ENCODE assay signal across 8 mouse cellular contexts in the genomic region with DNA sequence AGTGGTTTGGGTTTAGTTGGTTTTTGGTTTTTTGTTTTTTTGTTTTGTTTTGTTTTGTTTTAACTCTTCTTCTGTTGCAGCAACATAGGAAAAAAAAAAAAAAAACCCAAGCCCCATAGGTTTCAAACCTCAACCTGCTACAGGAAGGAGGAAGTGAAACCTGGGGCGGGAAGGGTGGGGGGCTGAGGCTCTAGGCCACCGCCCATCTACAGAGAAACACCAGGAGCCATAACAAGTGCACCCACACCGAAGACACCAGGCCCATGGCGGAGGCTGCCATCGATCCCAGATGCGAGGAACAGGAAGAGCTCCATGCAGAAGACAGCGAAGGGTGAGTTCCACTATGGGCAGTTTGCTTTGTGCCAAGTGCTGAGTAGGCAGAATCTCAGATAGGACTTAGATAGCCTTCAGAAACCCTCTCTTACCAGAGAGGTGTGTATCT. TPM values are rescaled to one million over a fixed set of nuclear protein-coding genes. Genes with fewer than 3 reads are reported as not detected.
DNase-seq lines count a peak whose midpoint lies in the region; ATAC-seq and TF ChIP-seq lines count a peak whose summit lies in the region.

A gene (plus strand): TSS at position 174 of the 442 bp plus-strand sequence.

- H3K9me3 ChIP-seq in embryonic facial prominence, embryonic 10.5 days: no peaks in the 10 kb centered on the region
- H3K9me3 ChIP-seq in heart, embryonic 15.5 days (replicated peaks): no peaks in the 10 kb centered on the region
- no peaks in the 10 kb centered on the region for H3K9me3 ChIP-seq in lung, postnatal 0 days (ENCODE audit: low read length)
- H3K9me3 ChIP-seq in forebrain, embryonic 15.5 days: no peaks in the 10 kb centered on the region

- no peak for ATAC-seq in heart, embryonic 15.5 days (replicated peaks; ENCODE audit: insufficient number of reproducible peaks, insufficient read depth, low FRiP score, low read depth)
- ATAC-seq in lung, postnatal 0 days: no peak
- ATAC-seq in forebrain, embryonic 15.5 days (replicated peaks): no peak

- H3K36me3 ChIP-seq in embryonic facial prominence, embryonic 10.5 days (replicated peaks): no peaks in the 10 kb centered on the region
- H3K36me3 ChIP-seq in heart, embryonic 15.5 days: no peaks in the 10 kb centered on the region
- no peaks in the 10 kb centered on the region for H3K36me3 ChIP-seq in lung, postnatal 0 days (ENCODE audit: insufficient read depth, low read length)
- H3K36me3 ChIP-seq in forebrain, embryonic 15.5 days: no peaks in the 10 kb centered on the region

- peak; percentile 44 to 53 for DNase-seq in spleen, adult 18-20 months
- DNase-seq in spleen, postnatal 14 days (ENCODE audit: low spot score in 2 of 2): no peak
- DNase-seq in embryonic facial prominence, embryonic 10.5 days (ENCODE audit: low spot score): no peak
- DNase-seq in lung, postnatal 0 days (ENCODE audit: low spot score): no peak
- DNase-seq in layer of hippocampus, adult 2 months (ENCODE audit: low spot score in 2 of 2): no peak
- no peak for DNase-seq in MN1 (ENCODE audit: low spot score)

- H3K27me3 ChIP-seq in embryonic facial prominence, embryonic 10.5 days (replicated peaks; ENCODE audit: low read depth, poor library complexity, severe bottlenecking): no peaks in the 10 kb centered on the region
- no peaks in the 10 kb centered on the region for H3K27me3 ChIP-seq in heart, embryonic 15.5 days
- no peaks in the 10 kb centered on the region for H3K27me3 ChIP-seq in lung, postnatal 0 days (replicated peaks; ENCODE audit: insufficient read depth, low read length)
- H3K27me3 ChIP-seq in forebrain, embryonic 15.5 days: no peaks in the 10 kb centered on the region

- peaks cover 50% of the 10 kb centered on the region for H3K4me1 ChIP-seq in embryonic facial prominence, embryonic 10.5 days
- H3K4me1 ChIP-seq in heart, embryonic 15.5 days (replicated peaks): peaks cover 73% of the 10 kb centered on the region
- H3K4me1 ChIP-seq in lung, postnatal 0 days (ENCODE audit: insufficient read depth, low read depth, low read length): peaks cover 10% of the 10 kb centered on the region
- H3K4me1 ChIP-seq in forebrain, embryonic 15.5 days: peaks cover 16% of the 10 kb centered on the region

- TF ChIP-seq CTCF in lung, postnatal 0 days (IDR thresholded peaks at IDR 0.05): no peak
- TF ChIP-seq CTCF in layer of hippocampus, adult 2 months (conservative IDR thresholded peaks at IDR 0.05): no peak

- TF ChIP-seq EP300 in lung, postnatal 0 days (IDR thresholded peaks at IDR 0.05): no peak

- H3K9ac ChIP-seq in heart, embryonic 15.5 days: no peak within 1 kb of the TSS
- H3K9ac ChIP-seq in lung, postnatal 0 days (replicated peaks; ENCODE audit: low read depth): no peak within 1 kb of the TSS
- H3K9ac ChIP-seq in forebrain, embryonic 15.5 days (replicated peaks): no peak within 1 kb of the TSS

- peak within 1 kb of the TSS; percentile 4; the same call in 1 of the 2 replicates for H3K4me2 ChIP-seq in heart, embryonic 15.5 days
- H3K4me2 ChIP-seq in lung, postnatal 0 days (replicated peaks; ENCODE audit: low read depth, low read length): 0 out of 2 replicates have a peak within 1 kb of the TSS, but pooled peaks have one; percentile 0
- H3K4me2 ChIP-seq in forebrain, embryonic 15.5 days (replicated peaks): no peak within 1 kb of the TSS

- 91% methylated on average over 7 of the region's 7 CpGs for WGBS in embryonic facial prominence, embryonic 10.5 days
- 93% methylated on average over 7 of the region's 7 CpGs for WGBS in heart, embryonic 15.5 days
- WGBS in lung, postnatal 0 days: 86% methylated on average over 7 of the region's 7 CpGs
- WGBS in forebrain, embryonic 15.5 days: 93% methylated on average over 7 of the region's 7 CpGs

- peak within 1 kb of the TSS; percentile 93 for H3K27ac ChIP-seq in embryonic facial prominence, embryonic 10.5 days (replicated peaks)
- H3K27ac ChIP-seq in heart, embryonic 15.5 days: peak within 1 kb of the TSS; percentile 97
- H3K27ac ChIP-seq in lung, postnatal 0 days (ENCODE audit: low read length): no peak within 1 kb of the TSS
- H3K27ac ChIP-seq in layer of hippocampus, adult 2 months: no peak within 1 kb of the TSS
- no peak within 1 kb of the TSS for H3K27ac ChIP-seq in forebrain, embryonic 15.5 days (replicated peaks)

- no peak within 1 kb of the TSS for H3K4me3 ChIP-seq in embryonic facial prominence, embryonic 10.5 days
- peak within 1 kb of the TSS; percentile 15; the same call in 1 of the 2 replicates for H3K4me3 ChIP-seq in heart, embryonic 15.5 days
- no peak within 1 kb of the TSS for H3K4me3 ChIP-seq in lung, postnatal 0 days (ENCODE audit: low read depth, low read length)
- no peak within 1 kb of the TSS for H3K4me3 ChIP-seq in layer of hippocampus, adult 2 months
- H3K4me3 ChIP-seq in forebrain, embryonic 15.5 days: no peak within 1 kb of the TSS

RNA-seq across cellular contexts. Expression of the gene that starts here (rescaled TPM):
- 20.9 and 21.4 TPM in 2 replicates for polyA plus RNA-seq in embryonic facial prominence, embryonic 10.5 days (2016; fragmentation: Nextera tagmentation; extraction: Ambion mirVana)
- polyA plus RNA-seq in heart, embryonic 15.5 days (2015; fragmentation: Nextera tagmentation; extraction: Ambion mirVana): 49.6 and 83.5 TPM in 2 replicates
- 90.8 and 92.3 TPM in 2 replicates for polyA plus RNA-seq in lung, postnatal 0 days (2015; fragmentation: Nextera tagmentation; extraction: Ambion mirVana)
- total RNA-seq in layer of hippocampus, adult 2 months (2021): 1 to 10 TPM; 1.4 to 1.7 TPM
- 3.6 and 4.2 TPM in 2 replicates for polyA plus RNA-seq in forebrain, embryonic 15.5 days (2015; fragmentation: Nextera tagmentation; extraction: Ambion mirVana)

Comparison
In these comparisons a context has a peak if more than half of its experiments do, and no peak if none do; other contexts are left out.
1. DNase-seq: peak in spleen, adult 18-20 months (2 of 2); none in spleen, postnatal 14 days (0 of 2), embryonic facial prominence, embryonic 10.5 days (single experiment), lung, postnatal 0 days (single experiment), layer of hippocampus, adult 2 months (0 of 2) and MN1 (single experiment).
2. H3K27ac ChIP-seq: peak in embryonic facial prominence, embryonic 10.5 days (single experiment) and heart, embryonic 15.5 days (single experiment); none in lung, postnatal 0 days (single experiment), layer of hippocampus, adult 2 months (single experiment) and forebrain, embryonic 15.5 days (single experiment).